Mouse (Mus musculus) lung, postnatal 0 days (tissue): ENCODE data around the gene Rnf146. TPM values are rescaled to one million over a fixed set of nuclear protein-coding genes. Genes with fewer than 3 reads are reported as not detected.
A peak's percentile ranks its signal among the peaks of the same experiment; 100 is the strongest.

Experiments used
- ATAC-seq: fragments of 200-750 bp; cut with Nextera tagmentation; 2 replicates; pipeline ENCODE4 v1.8.0; 2017; ENCODE audit warnings: moderate library complexity
- DNase-seq: peaks from one replicate; pipeline ENCODE4 v3.0.0-alpha.2; 2016; ENCODE audit warnings: low spot score
- H3K27ac ChIP-seq: fragments of 300-500 bp; sonication (generic); 2 replicates; pipeline ENCODE4 v1.5.1; 2014; ENCODE audit warnings: antibody characterized with exemption, mild to moderate bottlenecking, low read length, mixed read lengths
- H3K27me3 ChIP-seq: fragments of 300-500 bp; sonication (generic); replicated peaks from 2 replicates; pipeline ENCODE4 v1.6.1; 2014; ENCODE audit warnings: low read length, mixed read lengths; ENCODE audit not compliant: insufficient read depth
- H3K36me3 ChIP-seq: fragments of 300-500 bp; sonication (generic); 2 replicates; pipeline ENCODE4 v1.6.1; 2014; ENCODE audit warnings: low read length, mixed read lengths; ENCODE audit not compliant: insufficient read depth
- H3K4me1 ChIP-seq: fragments of 300-500 bp; sonication (generic); 2 replicates; pipeline ENCODE4 v1.6.1; 2014; ENCODE audit warnings: antibody characterized with exemption, low read depth, low read length, mixed read lengths; ENCODE audit not compliant: insufficient read depth
- H3K4me2 ChIP-seq: fragments of 300-500 bp; sonication (generic); replicated peaks from 2 replicates; pipeline ENCODE4 v1.6.1; 2014; ENCODE audit warnings: low read depth, mild to moderate bottlenecking, low read length, moderate library complexity, mixed read lengths
- H3K4me3 ChIP-seq: fragments of 300-500 bp; sonication (generic); 2 replicates; pipeline ENCODE4 v1.5.1; 2014; ENCODE audit warnings: low read depth, low read length
- H3K9ac ChIP-seq: fragments of 300-500 bp; sonication (generic); replicated peaks from 2 replicates; pipeline ENCODE4 v1.6.1; 2014; ENCODE audit warnings: low read depth, mild to moderate bottlenecking
- H3K9me3 ChIP-seq: fragments of 300-500 bp; sonication (generic); 2 replicates; pipeline ENCODE4 v1.6.1; 2016; ENCODE audit warnings: low read length, mixed read lengths
- CTCF ChIP-seq: IDR thresholded peaks from 2 replicates; pipeline ENCODE4 v1.5.1; 2016; ENCODE audit warnings: antibody characterized with exemption, mild to moderate bottlenecking
- EP300 ChIP-seq: IDR thresholded peaks from 2 replicates; pipeline ENCODE4 v1.6.1; 2016; ENCODE audit warnings: antibody characterized with exemption, mild to moderate bottlenecking, control low read depth
- WGBS: fragments of 180-500 bp; shearing (Covaris S2); extraction: QIAGEN DNeasy Blood & Tissue Kit; methylation state at CpG from one replicate; pipeline ENCODE4 v1.1.7; 2014; 5-methylcytosine and 5-hydroxymethylcytosine counted together
- polyA plus RNA-seq: library from polyadenylated mRNA; unstranded; fragments of >200 nt; fragmentation: Nextera tagmentation; extraction: Ambion mirVana; gene quantifications from 2 replicates; pipeline ENCODE4 v1.2.1, GENCODE M21; 2015

Rnf146 gene
- polyA plus RNA-seq, 1 experiment from 2014 or later: 43.0 TPM

DNA sequence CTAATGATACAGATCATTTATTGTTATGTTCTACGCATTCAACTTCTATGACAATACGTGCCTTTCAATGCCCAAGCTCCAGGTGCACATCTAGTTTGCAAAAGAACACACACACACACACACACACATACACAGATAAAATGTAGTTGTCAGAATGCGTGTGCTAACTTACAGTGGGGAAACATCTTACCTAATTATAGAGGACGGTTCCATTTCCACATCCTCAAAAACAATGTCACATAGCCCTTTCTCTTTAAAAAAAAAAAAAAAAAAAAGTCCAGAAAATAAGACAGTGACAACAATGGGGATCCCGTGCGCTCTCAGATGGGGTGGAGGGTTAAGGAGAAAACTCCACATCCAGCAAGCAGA lies 1.2 kb downstream of the Rnf146 start:
- WGBS: under 1% methylated on average over 6 of the region's 6 CpGs
- no peak for ATAC-seq

DNA sequence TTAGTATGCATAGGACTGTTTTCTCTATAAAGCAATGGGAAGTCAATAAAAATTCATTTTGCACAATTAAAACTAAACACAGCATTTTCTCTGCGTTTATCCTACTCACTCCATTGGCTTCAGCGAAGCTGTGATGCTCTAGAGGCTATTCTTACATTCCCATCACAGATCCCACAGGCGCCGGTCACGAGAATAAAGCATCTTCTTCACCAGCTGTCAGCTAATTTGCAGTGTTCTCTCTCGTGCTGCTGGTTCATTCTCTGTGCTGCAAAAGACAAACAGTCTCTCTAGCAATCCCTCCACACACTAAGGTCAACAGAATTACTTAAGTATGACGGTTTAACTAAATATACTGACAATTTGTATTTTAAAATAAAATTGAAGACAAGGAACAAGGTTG lies 8.1 kb downstream of the Rnf146 start:
- TF ChIP-seq CTCF (no peak), EP300 (no peak)

More for the DNA sequence above, 1.2 kb downstream of the Rnf146 start:
- Histone ChIP-seq H3K4me2 (peak overlapping the region; percentile 75), H3K36me3 (no peaks in the 10 kb centered on the region), H3K9ac (peak overlapping the region; percentile 96), H3K27me3 (no peaks in the 10 kb centered on the region), H3K4me3 (peak overlapping the region; percentile 96), H3K9me3 (no peaks in the 10 kb centered on the region), H3K4me1 (peaks cover 16% of the 10 kb centered on the region; the same call in 1 of the 2 replicates), H3K27ac (peak overlapping the region; percentile 99)
- DNase-seq: peak; percentile 60
- no peak for TF ChIP-seq EP300
- TF ChIP-seq CTCF: no peak

DNA sequence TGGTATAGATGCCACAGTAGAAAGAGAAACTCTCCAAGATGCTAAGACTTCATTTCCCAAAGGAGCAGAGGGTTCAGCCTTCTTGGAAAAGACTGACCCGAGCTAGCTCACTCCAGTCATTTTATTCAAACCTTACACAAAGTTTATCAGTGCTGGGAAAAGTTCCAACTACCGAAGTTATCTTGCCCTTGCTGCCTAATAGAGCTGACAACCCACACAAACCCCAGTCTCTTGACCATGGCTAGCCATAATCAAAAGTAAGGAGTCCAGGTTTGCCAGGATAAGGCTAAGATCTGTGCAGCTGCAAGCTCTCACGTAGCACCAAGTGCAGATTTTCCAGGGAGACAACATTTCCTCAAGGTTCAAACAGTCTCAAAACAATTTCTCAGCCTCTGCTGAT lies 9.7 kb downstream of the Rnf146 start:
- Histone ChIP-seq H3K9me3 (no peaks in the 10 kb centered on the region), H3K4me3 (no peak overlapping the region), H3K4me2 (no peak overlapping the region), H3K9ac (no peak overlapping the region), H3K4me1 (0 out of 2 replicates have a peak, but pooled peaks cover 6% of the 10 kb centered on the region), H3K36me3 (peaks cover 6% of the 10 kb centered on the region; the same call in 1 of the 2 replicates), H3K27me3 (no peaks in the 10 kb centered on the region), H3K27ac (no peak overlapping the region)
- WGBS: 65% methylated on average over 3 of the region's 3 CpGs
- TF ChIP-seq CTCF (no peak), EP300 (no peak)
- ATAC-seq (no peak), DNase-seq (no peak)

More for the DNA sequence above, 8.1 kb downstream of the Rnf146 start:
- Histone ChIP-seq H3K4me2 (no peak overlapping the region), H3K4me3 (no peak overlapping the region), H3K9ac (no peak overlapping the region), H3K9me3 (no peaks in the 10 kb centered on the region), H3K27ac (no peak overlapping the region), H3K4me1 (0 out of 2 replicates have a peak, but pooled peaks cover 6% of the 10 kb centered on the region), H3K36me3 (peaks cover 5% of the 10 kb centered on the region; the same call in 1 of the 2 replicates), H3K27me3 (no peaks in the 10 kb centered on the region)
- ATAC-seq (no peak), DNase-seq (no peak)
- WGBS: 76% methylated on average over 7 of the region's 7 CpGs

DNA sequence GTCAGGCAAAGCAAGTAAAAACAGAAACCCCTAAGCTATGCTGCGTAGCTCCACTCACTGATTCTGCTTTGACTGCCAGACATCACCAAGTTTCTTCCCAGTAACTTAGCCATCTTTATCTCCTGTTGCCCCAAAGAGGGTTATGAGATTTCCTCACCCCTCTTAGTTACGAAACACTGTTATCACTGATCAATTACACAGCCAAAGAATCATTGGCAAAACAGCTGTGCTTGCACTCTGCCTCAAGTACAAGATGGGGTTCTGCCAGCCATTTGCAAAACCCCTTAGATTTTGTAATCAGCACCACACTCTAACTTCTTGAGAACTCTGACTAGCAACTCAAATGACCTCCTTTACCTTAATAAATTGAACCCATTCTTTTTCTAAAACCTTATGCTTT lies 10.8 kb downstream of the Rnf146 start:
- H3K4me2 ChIP-seq: no peak overlapping the region
- H3K9me3 ChIP-seq: no peaks in the 10 kb centered on the region
- H3K9ac ChIP-seq: no peak overlapping the region
- H3K27ac ChIP-seq: no peak overlapping the region
- no peak for TF ChIP-seq CTCF
- no peak for TF ChIP-seq EP300
- 0 out of 2 replicates have a peak, but pooled peaks cover under 1% of the 10 kb centered on the region for H3K4me1 ChIP-seq
- 72% methylated on average over 2 of the region's 2 CpGs for WGBS
- ATAC-seq (no peak), DNase-seq (no peak)
- no peak overlapping the region for H3K4me3 ChIP-seq
- H3K36me3 ChIP-seq: peaks cover 17% of the 10 kb centered on the region; the same call in 1 of the 2 replicates
- H3K27me3 ChIP-seq: no peaks in the 10 kb centered on the region

DNA sequence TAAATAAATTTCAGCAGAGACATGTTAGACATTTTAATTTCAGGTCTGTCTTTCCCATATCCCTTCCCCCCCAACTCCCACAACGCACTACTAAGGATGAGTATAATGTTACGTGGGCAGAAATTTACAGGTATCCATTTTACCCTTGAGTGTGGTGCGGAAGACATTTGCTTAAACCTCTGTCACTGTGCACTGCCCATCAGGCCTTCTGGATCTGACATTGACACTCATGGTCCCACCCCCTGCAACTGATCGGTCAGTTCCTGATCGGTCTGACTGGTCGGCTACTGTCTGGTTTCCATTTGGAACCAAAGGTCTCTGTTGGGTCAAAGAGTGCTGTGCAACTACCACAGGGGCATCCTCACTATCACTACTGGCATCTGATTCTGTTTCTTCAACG lies 15.6 kb downstream of the Rnf146 start:
- H3K4me1 ChIP-seq: no peaks in the 10 kb centered on the region
- ATAC-seq (no peak), DNase-seq (no peak)
- H3K9ac ChIP-seq: no peak overlapping the region
- H3K4me2 ChIP-seq: no peak overlapping the region
- peaks cover 12% of the 10 kb centered on the region; the same call in 1 of the 2 replicates for H3K36me3 ChIP-seq
- no peak overlapping the region for H3K27ac ChIP-seq
- TF ChIP-seq CTCF: no peak
- H3K27me3 ChIP-seq: no peaks in the 10 kb centered on the region
- no peak overlapping the region for H3K4me3 ChIP-seq
- H3K9me3 ChIP-seq: no peaks in the 10 kb centered on the region
- 94% methylated on average over 7 of the region's 7 CpGs for WGBS

DNA sequence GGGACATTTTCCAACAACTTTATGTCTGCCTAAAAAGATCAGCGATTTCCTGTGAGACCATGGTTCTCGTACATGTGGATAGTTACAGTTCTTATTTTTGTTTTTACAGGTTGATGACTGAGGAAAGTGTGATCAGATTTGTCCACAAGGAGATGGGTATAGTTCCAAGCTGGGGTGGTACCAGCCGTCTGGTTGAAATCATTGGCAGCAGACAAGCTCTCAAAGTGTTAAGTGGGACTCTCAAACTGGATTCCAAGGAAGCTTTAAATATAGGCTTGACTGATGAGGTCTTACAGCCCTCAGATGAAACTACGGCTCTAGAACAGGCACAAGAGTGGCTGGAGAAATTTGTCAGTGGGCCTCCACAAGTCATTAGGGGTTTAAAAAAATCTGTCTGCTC lies 18.0 kb downstream of the Rnf146 start:
- 66% methylated on average over 4 of the region's 4 CpGs for WGBS
- Histone ChIP-seq H3K4me2 (no peak overlapping the region), H3K9ac (no peak overlapping the region), H3K27me3 (no peaks in the 10 kb centered on the region), H3K36me3 (peaks cover 12% of the 10 kb centered on the region; the same call in 1 of the 2 replicates), H3K4me3 (no peak overlapping the region), H3K9me3 (no peaks in the 10 kb centered on the region), H3K4me1 (no peaks in the 10 kb centered on the region), H3K27ac (no peak overlapping the region)
- ATAC-seq (no peak), DNase-seq (no peak)
- TF ChIP-seq CTCF: no peak
- no peak for TF ChIP-seq EP300
